Mouse (Mus musculus): ENCODE results near the gene Rps12-ps3.

DNA sequence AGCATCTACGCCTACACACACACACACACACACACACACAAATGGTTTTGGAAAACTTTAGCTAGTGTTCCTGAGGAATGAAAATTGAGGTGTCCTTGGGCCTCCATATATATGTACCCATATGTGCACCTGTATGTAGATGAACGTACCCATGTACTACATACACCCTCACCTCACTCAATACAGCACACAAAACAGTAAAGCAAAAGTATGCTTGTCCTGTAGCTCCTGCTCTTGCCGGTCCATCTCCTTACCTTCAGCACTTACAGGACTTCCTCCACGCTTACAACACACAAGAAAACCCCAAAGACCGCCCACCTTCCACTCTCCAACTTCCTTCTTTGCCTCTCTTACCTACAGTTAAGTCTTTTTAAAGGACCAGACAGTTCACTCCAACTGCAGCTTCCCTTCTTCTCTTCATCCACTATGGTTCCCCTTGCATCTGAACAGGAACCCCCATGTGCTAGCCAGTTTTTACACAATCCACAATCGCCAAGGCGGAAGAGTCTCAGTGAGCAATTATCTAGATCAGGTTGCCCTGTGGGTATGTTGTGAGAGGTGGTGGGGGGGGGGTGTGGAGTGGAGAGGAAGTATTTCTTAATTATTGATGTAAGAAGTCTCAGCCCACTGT lies 28.3 kb downstream of the Rps12-ps3 start:
- TF ChIP-seq CTCF (IDR thresholded peaks at IDR 0.05; ENCODE audit: low read depth) (no peak), EP300 (IDR thresholded peaks at IDR 0.05; ENCODE audit: low read depth) (no peak)

Measured in heart, postnatal 0 days (tissue).